Mouse (Mus musculus): Measurements from ENCODE around the gene Melk. TPM values are rescaled to one million over a fixed set of nuclear protein-coding genes. Genes with fewer than 3 reads are reported as not detected.

The Melk gene
- 1 to 10 TPM; 2.2 to 2.3 TPM for total RNA-seq (2021)

- DNase-seq, result peak; percentile 82
- intact Hi-C loops (cut with DNase I), result no loop called here
These were observed at the start of gene Melk for GRCm38 (mm10) chr4:44300781-44301750. Melk (plus strand) TSS chr4:44300876.

- no peak for DNase-seq
- intact Hi-C loops (cut with DNase I), result no loop called here
These were observed 49.2 kb upstream of the Melk start for GRCm38 (mm10) chr4:44251521-44251920.

GRCm38 (mm10) chr4:44251966-44252916, 48.4 kb upstream of the Melk start:
- no peak for DNase-seq
- intact Hi-C loops (cut with DNase I), result no loop called here

- intact Hi-C loops (cut with DNase I), result no loop called here
- DNase-seq, result no peak
These were observed 47.5 kb upstream of the Melk start for GRCm38 (mm10) chr4:44253191-44253590.

- no peak for DNase-seq
- intact Hi-C loops (cut with DNase I), result no loop called here
These were observed 46.1 kb upstream of the Melk start for GRCm38 (mm10) chr4:44254579-44254978.

- DNase-seq, result no peak
- intact Hi-C loops (cut with DNase I), result no loop called here
These were observed 41.5 kb upstream of the Melk start for GRCm38 (mm10) chr4:44259126-44259525.

GRCm38 (mm10) chr4:44260244-44260643, 40.4 kb upstream of the Melk start:
- peak; percentile 21 for DNase-seq
- intact Hi-C loops (cut with DNase I), result no loop called here

GRCm38 (mm10) chr4:44265500-44265899, 35.2 kb upstream of the Melk start:
- intact Hi-C loops (cut with DNase I), result no loop called here
- no peak for DNase-seq

GRCm38 (mm10) chr4:44267437-44267836, 33.2 kb upstream of the Melk start:
- DNase-seq, result no peak
- intact Hi-C loops (cut with DNase I), result no loop called here

- intact Hi-C loops (cut with DNase I), result no loop called here
- DNase-seq, result no peak
These were observed 31.3 kb upstream of the Melk start for GRCm38 (mm10) chr4:44269376-44269817.

GRCm38 (mm10) chr4:44271134-44271533, 29.5 kb upstream of the Melk start:
- DNase-seq, result no peak
- intact Hi-C loops (cut with DNase I), result no loop called here

GRCm38 (mm10) chr4:44281597-44282265, 18.9 kb upstream of the Melk start:
- DNase-seq, result no peak
- intact Hi-C loops (cut with DNase I), result no loop called here

- DNase-seq, result peak; percentile 45
- intact Hi-C loops (cut with DNase I), result loop anchor here (2.0 kb wide), 1 partner anchor 228 kb away; no protein-coding TSS in a partner anchor
These were observed 8.1 kb upstream of the Melk start for GRCm38 (mm10) chr4:44292534-44292933.

- DNase-seq, result no peak
- intact Hi-C loops (cut with DNase I), result loop anchor here (5.0 kb wide), 1 partner anchor 124 kb away; no protein-coding TSS in a partner anchor
These were observed 4.8 kb upstream of the Melk start for GRCm38 (mm10) chr4:44295837-44296236.

GRCm38 (mm10) chr4:44306585-44306984, 5.9 kb downstream of the Melk start:
- intact Hi-C loops (cut with DNase I), result no loop called here
- DNase-seq, result no peak

GRCm38 (mm10) chr4:44310429-44310828, 9.8 kb downstream of the Melk start:
- intact Hi-C loops (cut with DNase I), result no loop called here
- DNase-seq, result no peak

- no peak for DNase-seq
- intact Hi-C loops (cut with DNase I), result no loop called here
These were observed 10.2 kb downstream of the Melk start for GRCm38 (mm10) chr4:44310911-44311310.

- no peak for DNase-seq
- intact Hi-C loops (cut with DNase I), result no loop called here
These were observed 15.7 kb downstream of the Melk start for GRCm38 (mm10) chr4:44316270-44316809.

- intact Hi-C loops (cut with DNase I), result no loop called here
- DNase-seq, result no peak
These were observed 19.8 kb downstream of the Melk start for GRCm38 (mm10) chr4:44320448-44320847.

- intact Hi-C loops (cut with DNase I), result no loop called here
- no peak for DNase-seq
These were observed 21.4 kb downstream of the Melk start for GRCm38 (mm10) chr4:44322124-44322523.
